Mouse (Mus musculus) CH12.LX (cell line): ENCODE results near the gene Alkbh2. TPM values are rescaled to one million over a fixed set of nuclear protein-coding genes. Genes with fewer than 3 reads are reported as not detected.

Source experiments
- DNase-seq: peaks from one replicate; pipeline ENCODE4 v3.0.0-alpha.2; 2013; ENCODE audit errors: extremely low read depth
- H3K27ac ChIP-seq: 2 replicates; pipeline ENCODE4 v1.5.1; 2012; ENCODE audit warnings: low read depth, mild to moderate bottlenecking, control low read depth, moderate library complexity; ENCODE audit not compliant: insufficient read depth
- H3K27me3 ChIP-seq: replicated peaks from 2 replicates; pipeline ENCODE3; 2012; ENCODE audit warnings: inconsistent platforms
- H3K36me3 ChIP-seq, 2 experiments: replicated peaks in 1 of 2; 2 replicates each; pipeline versions ENCODE3 to v1.6.1; 2012; ENCODE audit warnings: inconsistent platforms in 1 of 2, low read length in 1 of 2, mild to moderate bottlenecking in 1 of 2, mixed read lengths in 1 of 2, moderate library complexity in 1 of 2; ENCODE audit not compliant: control insufficient read depth in 1 of 2, insufficient read depth in 1 of 2
- H3K4me1 ChIP-seq, 2 experiments: 2 replicates each; pipeline ENCODE4 v1.6.1; 2012; ENCODE audit warnings: inconsistent platforms in 1 of 2, moderate library complexity in 1 of 2; ENCODE audit not compliant: insufficient read depth in 2 of 2, control insufficient read depth in 1 of 2
- H3K4me2 ChIP-seq: 2 replicates; pipeline ENCODE4 v1.6.1; 2012; ENCODE audit warnings: low read depth, mild to moderate bottlenecking, control low read depth; ENCODE audit not compliant: poor library complexity, insufficient read depth, severe bottlenecking
- H3K4me3 ChIP-seq, 3 experiments: fragments of 150-350 bp in 1 of 3; sonication (generic) in 1 of 3; replicated peaks in 1 of 3; 2 replicates each; pipeline versions ENCODE3 to v1.5.1; 2011 to 2012; ENCODE audit warnings: low read depth in 2 of 3, low read length in 2 of 3, mild to moderate bottlenecking in 2 of 3, moderate library complexity in 2 of 3, control low read depth in 1 of 3, improper control_type of control experiment in 1 of 3, inconsistent platforms in 1 of 3, mixed read lengths in 1 of 3; ENCODE audit not compliant: poor library complexity in 1 of 3
- H3K79me2 ChIP-seq: replicated peaks from 2 replicates; pipeline ENCODE4 v1.6.1; 2012; ENCODE audit warnings: mild to moderate bottlenecking, moderate library complexity; ENCODE audit not compliant: control insufficient read depth, poor library complexity, insufficient read depth, severe bottlenecking; ENCODE audit errors: extremely low read depth
- H3K9ac ChIP-seq: 2 replicates; pipeline ENCODE4 v1.6.1; 2012; ENCODE audit warnings: low read depth, mild to moderate bottlenecking, control low read depth, moderate library complexity; ENCODE audit not compliant: insufficient read depth
- H3K9me3 ChIP-seq: replicated peaks from 2 replicates; pipeline ENCODE3; 2012; ENCODE audit warnings: low read length, inconsistent platforms, mixed read lengths
- CHD2 ChIP-seq: IDR thresholded peaks from 2 replicates; pipeline ENCODE4 v1.6.1; 2011; ENCODE audit warnings: low read length, improper control_type of control experiment
- E2F4 ChIP-seq: IDR thresholded peaks from 2 replicates; pipeline ENCODE4 v1.6.1; 2011; ENCODE audit warnings: low read depth, low read length, improper control_type of control experiment; ENCODE audit not compliant: insufficient replicate concordance
- ELF1 ChIP-seq: IDR thresholded peaks from 2 replicates; pipeline ENCODE4 v1.6.1; 2014; ENCODE audit warnings: low read depth, mild to moderate bottlenecking, inconsistent platforms, low read length, improper control_type of control experiment
- EP300 ChIP-seq: IDR thresholded peaks from 2 replicates; pipeline ENCODE4 v1.6.1; 2011; ENCODE audit warnings: low read length, improper control_type of control experiment
- ETS1 ChIP-seq: conservative IDR thresholded peaks from 2 replicates; pipeline ENCODE4 v1.6.1; 2012; ENCODE audit warnings: low read depth, mild to moderate bottlenecking, inconsistent platforms, low read length, improper control_type of control experiment, moderate library complexity
- HCFC1 ChIP-seq: IDR thresholded peaks from 2 replicates; pipeline ENCODE4 v1.6.1; 2012; ENCODE audit warnings: low read depth, mild to moderate bottlenecking, inconsistent platforms, low read length, improper control_type of control experiment
- IRF4 ChIP-seq: IDR thresholded peaks from 2 replicates; pipeline ENCODE4 v1.6.1; 2014; ENCODE audit warnings: low read depth, mild to moderate bottlenecking, inconsistent platforms, low read length, improper control_type of control experiment
- JUN ChIP-seq: IDR thresholded peaks from 2 replicates; pipeline ENCODE4 v1.6.1; 2011; ENCODE audit warnings: low read depth, mild to moderate bottlenecking, low read length, improper control_type of control experiment, moderate library complexity; ENCODE audit not compliant: insufficient read depth
- MEF2A ChIP-seq: IDR thresholded peaks from 2 replicates; pipeline ENCODE4 v1.6.1; 2014; ENCODE audit warnings: low read depth, mild to moderate bottlenecking, inconsistent platforms, low read length, improper control_type of control experiment, borderline replicate concordance
- MXI1 ChIP-seq: IDR thresholded peaks from 2 replicates; pipeline ENCODE4 v1.6.1; 2011; ENCODE audit warnings: mild to moderate bottlenecking, low read depth, low read length, improper control_type of control experiment
- NELFE ChIP-seq: IDR thresholded peaks from 2 replicates; pipeline ENCODE4 v1.6.1; 2011; ENCODE audit warnings: low read depth, low read length, improper control_type of control experiment
- RAD21 ChIP-seq: IDR thresholded peaks from 2 replicates; pipeline ENCODE4 v1.6.1; 2011; ENCODE audit warnings: low read depth, mild to moderate bottlenecking, low read length, improper control_type of control experiment, moderate library complexity
- RCOR1 ChIP-seq: conservative IDR thresholded peaks from 2 replicates; pipeline ENCODE4 v1.6.1; 2012; ENCODE audit warnings: low read depth, mild to moderate bottlenecking, inconsistent platforms, low read length, improper control_type of control experiment
- TCF12 ChIP-seq: IDR thresholded peaks from 2 replicates; pipeline ENCODE4 v1.6.1; 2014; ENCODE audit warnings: low read depth, mild to moderate bottlenecking, inconsistent platforms, low read length, improper control_type of control experiment
- USF2 ChIP-seq: conservative IDR thresholded peaks from 2 replicates; pipeline ENCODE4 v1.6.1; 2011; ENCODE audit warnings: low read depth, low read length, improper control_type of control experiment
- ZKSCAN1 ChIP-seq: IDR thresholded peaks from 2 replicates; pipeline ENCODE4 v1.6.1; 2012; ENCODE audit warnings: low read depth, inconsistent platforms, low read length, improper control_type of control experiment, borderline replicate concordance
- ZMIZ1 ChIP-seq: IDR thresholded peaks from 2 replicates; pipeline ENCODE4 v1.6.1; 2012; ENCODE audit warnings: low read depth, mild to moderate bottlenecking, inconsistent platforms, low read length, improper control_type of control experiment
- ZNF384 ChIP-seq: IDR thresholded peaks from 2 replicates; pipeline ENCODE4 v1.6.1; 2012; ENCODE audit warnings: low read depth, low read length, improper control_type of control experiment, inconsistent platforms
- dilution Hi-C: fragments of 300-500 bp; cut with MboI; formaldehyde crosslinking; loops from 2 replicates; pipeline ENCODE4 v1.14.3; 2020; ENCODE audit warnings: low sequenced_read_pairs; ENCODE audit not compliant: extremely low pct_unique_long_range_greater_than_20kb, extremely low pct_ligation_motif_present
- in situ Hi-C: fragments of 300-500 bp; cut with MboI; formaldehyde crosslinking; loops from 3 replicates; pipeline ENCODE4 v1.14.3; 2019; ENCODE audit warnings: low sequenced_read_pairs, low pct_ligation_motif_present, low pct_unique_long_range_greater_than_20kb, mixed read lengths
- polyA plus RNA-seq: library from polyadenylated mRNA; unstranded; fragments of >175 nt; gene quantifications from 2 replicates; pipeline ENCODE4 v1.2.1, GENCODE M21; 2012; ENCODE audit warnings: low read depth; ENCODE audit not compliant: insufficient read length
- total RNA-seq, 2 experiments: library from RNA; depleted of rRNA; stranded (reverse); fragments of 300-350 nt in 1 of 2; fragments of >200 nt in 1 of 2; gene quantifications; 2 replicates each; pipeline ENCODE4 v1.2.3; 2012 to 2014

Alkbh2 gene
- total and polyA plus RNA-seq, 3 experiments: 34.4 to 39.3 (median 35.7) TPM

- no peaks in the 10 kb centered on the region for H3K27me3 ChIP-seq
- H3K79me2 ChIP-seq: no peaks in the 10 kb centered on the region
- in situ Hi-C loops (no loop called here), dilution Hi-C loops (no loop called here)
- no peak overlapping the region for H3K9ac ChIP-seq
- no peak for TF ChIP-seq NELFE
- no peak for TF ChIP-seq CHD2
- no peak for TF ChIP-seq JUN
- TF ChIP-seq ZKSCAN1: no peak
- peaks cover 72 to 90% of the 10 kb centered on the region in 2 experiments for H3K36me3 ChIP-seq
- no peak overlapping the region for H3K4me3 ChIP-seq
- H3K4me2 ChIP-seq: no peak overlapping the region
- H3K9me3 ChIP-seq: no peaks in the 10 kb centered on the region
- H3K4me1 ChIP-seq: peaks cover 10 to 52% of the 10 kb centered on the region in 2 experiments
- DNase-seq: no peak
- H3K27ac ChIP-seq: no peak overlapping the region
Measured at GRCm38 (mm10) chr5:114116586-114116985, 11.4 kb downstream of the Alkbh2 start.

DNA sequence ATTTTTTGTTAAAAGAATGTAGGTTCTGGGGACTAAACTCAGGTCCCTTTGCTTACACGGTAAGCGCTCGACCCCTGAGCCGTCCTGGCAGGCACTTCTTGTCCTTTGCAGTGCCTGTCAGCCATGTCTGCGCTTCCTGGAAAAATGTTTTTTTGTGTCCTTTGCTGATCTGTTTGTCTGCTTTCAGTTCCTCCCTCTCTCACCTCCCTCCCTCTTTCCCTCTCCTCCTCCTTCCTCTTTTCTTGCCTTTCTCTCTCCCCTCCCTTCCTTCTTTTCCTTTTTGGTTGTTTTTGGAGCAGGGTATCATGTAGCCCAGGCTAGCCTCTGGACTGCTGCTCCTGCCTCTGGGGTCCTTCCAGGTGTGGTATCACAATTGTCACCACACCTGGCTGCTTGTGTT lies 13.0 kb downstream of the Alkbh2 start:
- in situ Hi-C loops (no loop called here), dilution Hi-C loops (no loop called here)
- TF ChIP-seq IRF4: peak; percentile 86
- peak; percentile 49 for TF ChIP-seq MXI1
- peak; percentile 28; the same call in 1 of the 2 replicates for TF ChIP-seq ETS1
- TF ChIP-seq HCFC1: no peak
- no peak for TF ChIP-seq RAD21
- TF ChIP-seq USF2: no peak
- peak; percentile 46; the same call in 1 of the 2 replicates for TF ChIP-seq TCF12
- 0 out of 2 replicates have a peak, but pooled peaks have one; percentile 52 for TF ChIP-seq CHD2
- peak; percentile 86 for TF ChIP-seq EP300
- peak; percentile 53; the same call in 1 of the 2 replicates for TF ChIP-seq MEF2A
- TF ChIP-seq ZMIZ1: no peak
- 0 out of 2 replicates have a peak, but pooled peaks have one; percentile 46 for TF ChIP-seq RCOR1
- TF ChIP-seq ELF1: peak; percentile 57; the same call in 1 of the 2 replicates
- TF ChIP-seq ZNF384: peak; percentile 61
- TF ChIP-seq E2F4: no peak
- Histone ChIP-seq H3K27ac (no peak overlapping the region), H3K36me3 (peaks cover 67 to 89% of the 10 kb centered on the region in 2 experiments), H3K4me1 (peaks cover 10 to 43% of the 10 kb centered on the region in 2 experiments), H3K4me3 (no peak overlapping the region), H3K79me2 (no peaks in the 10 kb centered on the region), H3K9me3 (no peaks in the 10 kb centered on the region), H3K27me3 (no peaks in the 10 kb centered on the region), H3K9ac (no peak overlapping the region), H3K4me2 (no peak overlapping the region)
- peak; percentile 55 for DNase-seq
